Mouse (Mus musculus): ENCODE measurements around the gene Adcy10. TPM values are rescaled to one million over a fixed set of nuclear protein-coding genes. Genes with fewer than 3 reads are reported as not detected.

Gene Adcy10
- polyA plus RNA-seq, 1 experiment, result not detected

GRCm38 (mm10) chr1:165556711-165557110 is 71.7 kb downstream of the Adcy10 start:
- Histone ChIP-seq H3K9ac (ENCODE audit: low read depth, poor library complexity, severe bottlenecking) (no peak overlapping the region), H3K4me3 (ENCODE audit: low read depth, low read length) (no peak overlapping the region), H3K27ac (ENCODE audit: insufficient read depth, low read length) (no peak overlapping the region), H3K27me3 (ENCODE audit: control insufficient read depth, insufficient read depth, low read length, poor library complexity, severe bottlenecking) (no peaks in the 10 kb centered on the region), H3K4me1 (ENCODE audit: control insufficient read depth, insufficient read depth, low read length) (no peaks in the 10 kb centered on the region), H3K9me3 (replicated peaks; ENCODE audit: control insufficient read depth, insufficient read depth, low read length, poor library complexity, severe bottlenecking) (no peaks in the 10 kb centered on the region), H3K36me3 (ENCODE audit: control insufficient read depth, insufficient read depth, low read length, poor library complexity, severe bottlenecking) (no peaks in the 10 kb centered on the region)
- TF ChIP-seq EP300 (IDR thresholded peaks at IDR 0.05; ENCODE audit: insufficient read depth, low read depth, low read length) (no peak), CTCF (IDR thresholded peaks at IDR 0.05; ENCODE audit: low read depth, low read length) (no peak), POLR2A (IDR thresholded peaks at IDR 0.05; ENCODE audit: insufficient read depth, low read length) (no peak)

- no peak overlapping the region for H3K9ac ChIP-seq (ENCODE audit: low read depth, poor library complexity, severe bottlenecking)
- H3K36me3 ChIP-seq (ENCODE audit: control insufficient read depth, insufficient read depth, low read length, poor library complexity, severe bottlenecking), result no peaks in the 10 kb centered on the region
- no peaks in the 10 kb centered on the region for H3K9me3 ChIP-seq (replicated peaks; ENCODE audit: control insufficient read depth, insufficient read depth, low read length, poor library complexity, severe bottlenecking)
- no peak overlapping the region for H3K27ac ChIP-seq (ENCODE audit: insufficient read depth, low read length)
- H3K27me3 ChIP-seq (ENCODE audit: control insufficient read depth, insufficient read depth, low read length, poor library complexity, severe bottlenecking), result no peaks in the 10 kb centered on the region
- no peak overlapping the region for H3K4me3 ChIP-seq (ENCODE audit: low read depth, low read length)
- H3K4me1 ChIP-seq (ENCODE audit: control insufficient read depth, insufficient read depth, low read length), result no peaks in the 10 kb centered on the region
- TF ChIP-seq EP300 (IDR thresholded peaks at IDR 0.05; ENCODE audit: insufficient read depth, low read depth, low read length), result no peak
- TF ChIP-seq POLR2A (IDR thresholded peaks at IDR 0.05; ENCODE audit: insufficient read depth, low read length), result no peak
- no peak for TF ChIP-seq CTCF (IDR thresholded peaks at IDR 0.05; ENCODE audit: low read depth, low read length)
Measured at GRCm38 (mm10) chr1:165559073-165559472, 74.1 kb downstream of the Adcy10 start.

GRCm38 (mm10) chr1:165565283-165565682 is 80.3 kb downstream of the Adcy10 start:
- H3K36me3 ChIP-seq (ENCODE audit: control insufficient read depth, insufficient read depth, low read length, poor library complexity, severe bottlenecking), result no peaks in the 10 kb centered on the region
- no peak overlapping the region for H3K27ac ChIP-seq (ENCODE audit: insufficient read depth, low read length)
- TF ChIP-seq CTCF (IDR thresholded peaks at IDR 0.05; ENCODE audit: low read depth, low read length), result no peak
- H3K4me1 ChIP-seq (ENCODE audit: control insufficient read depth, insufficient read depth, low read length), result no peaks in the 10 kb centered on the region
- H3K27me3 ChIP-seq (ENCODE audit: control insufficient read depth, insufficient read depth, low read length, poor library complexity, severe bottlenecking), result no peaks in the 10 kb centered on the region
- no peak overlapping the region for H3K4me3 ChIP-seq (ENCODE audit: low read depth, low read length)
- H3K9me3 ChIP-seq (replicated peaks; ENCODE audit: control insufficient read depth, insufficient read depth, low read length, poor library complexity, severe bottlenecking), result no peaks in the 10 kb centered on the region
- H3K9ac ChIP-seq (ENCODE audit: low read depth, poor library complexity, severe bottlenecking), result no peak overlapping the region

GRCm38 (mm10) chr1:165567466-165567865 is 82.5 kb downstream of the Adcy10 start:
- Histone ChIP-seq H3K9me3 (replicated peaks; ENCODE audit: control insufficient read depth, insufficient read depth, low read length, poor library complexity, severe bottlenecking) (no peaks in the 10 kb centered on the region), H3K27me3 (ENCODE audit: control insufficient read depth, insufficient read depth, low read length, poor library complexity, severe bottlenecking) (no peaks in the 10 kb centered on the region), H3K36me3 (ENCODE audit: control insufficient read depth, insufficient read depth, low read length, poor library complexity, severe bottlenecking) (no peaks in the 10 kb centered on the region), H3K9ac (ENCODE audit: low read depth, poor library complexity, severe bottlenecking) (no peak overlapping the region), H3K27ac (ENCODE audit: insufficient read depth, low read length) (no peak overlapping the region), H3K4me3 (ENCODE audit: low read depth, low read length) (no peak overlapping the region), H3K4me1 (ENCODE audit: control insufficient read depth, insufficient read depth, low read length) (no peaks in the 10 kb centered on the region)
- TF ChIP-seq EP300 (IDR thresholded peaks at IDR 0.05; ENCODE audit: insufficient read depth, low read depth, low read length), result no peak
- no peak for TF ChIP-seq CTCF (IDR thresholded peaks at IDR 0.05; ENCODE audit: low read depth, low read length)
- no peak for TF ChIP-seq POLR2A (IDR thresholded peaks at IDR 0.05; ENCODE audit: insufficient read depth, low read length)

- Histone ChIP-seq H3K36me3 (ENCODE audit: control insufficient read depth, insufficient read depth, low read length, poor library complexity, severe bottlenecking) (no peaks in the 10 kb centered on the region), H3K9me3 (replicated peaks; ENCODE audit: control insufficient read depth, insufficient read depth, low read length, poor library complexity, severe bottlenecking) (no peaks in the 10 kb centered on the region), H3K4me3 (ENCODE audit: low read depth, low read length) (no peak overlapping the region), H3K27ac (ENCODE audit: insufficient read depth, low read length) (no peak overlapping the region), H3K4me1 (ENCODE audit: control insufficient read depth, insufficient read depth, low read length) (no peaks in the 10 kb centered on the region), H3K9ac (ENCODE audit: low read depth, poor library complexity, severe bottlenecking) (no peak overlapping the region), H3K27me3 (ENCODE audit: control insufficient read depth, insufficient read depth, low read length, poor library complexity, severe bottlenecking) (no peaks in the 10 kb centered on the region)
- TF ChIP-seq EP300 (IDR thresholded peaks at IDR 0.05; ENCODE audit: insufficient read depth, low read depth, low read length), result no peak
- no peak for TF ChIP-seq CTCF (IDR thresholded peaks at IDR 0.05; ENCODE audit: low read depth, low read length)
- TF ChIP-seq POLR2A (IDR thresholded peaks at IDR 0.05; ENCODE audit: insufficient read depth, low read length), result no peak
Measured at GRCm38 (mm10) chr1:165576005-165576404, 91.0 kb downstream of the Adcy10 start.

DNA sequence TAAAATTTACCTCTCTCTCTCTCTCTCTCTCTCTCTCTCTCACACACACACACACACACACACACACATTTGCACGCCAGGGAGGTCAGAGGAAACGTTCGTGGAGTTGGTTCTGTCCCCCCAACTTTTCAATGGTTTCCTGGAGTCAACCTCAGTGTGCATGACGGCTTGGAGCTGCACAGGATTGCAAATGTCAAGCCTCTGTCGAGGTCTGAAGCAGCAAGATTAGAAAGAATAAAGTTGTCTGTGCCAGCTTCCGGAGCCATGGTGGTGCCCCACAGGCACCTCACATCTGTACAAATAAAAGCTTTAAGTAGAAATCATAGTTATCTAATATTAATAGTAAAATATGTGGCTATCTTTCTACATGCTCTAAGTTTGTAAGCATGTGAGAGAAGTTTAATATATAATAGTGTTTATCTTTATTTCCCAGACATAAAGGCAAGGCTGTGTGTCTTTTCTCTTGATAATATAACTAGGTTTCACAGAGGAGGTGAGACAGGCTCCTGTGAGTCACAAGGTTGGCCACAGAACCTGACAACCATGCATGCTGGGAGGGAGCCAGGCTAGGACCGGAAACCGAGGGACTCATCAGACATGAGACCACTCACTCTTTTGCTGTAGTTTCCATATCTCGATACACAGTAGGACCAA is 91.6 kb downstream of the Adcy10 start:
- no peak overlapping the region for H3K4me3 ChIP-seq (ENCODE audit: low read depth, low read length)
- TF ChIP-seq CTCF (IDR thresholded peaks at IDR 0.05; ENCODE audit: low read depth, low read length), result no peak
- no peak for TF ChIP-seq POLR2A (IDR thresholded peaks at IDR 0.05; ENCODE audit: insufficient read depth, low read length)
- TF ChIP-seq EP300 (IDR thresholded peaks at IDR 0.05; ENCODE audit: insufficient read depth, low read depth, low read length), result no peak
- no peaks in the 10 kb centered on the region for H3K27me3 ChIP-seq (ENCODE audit: control insufficient read depth, insufficient read depth, low read length, poor library complexity, severe bottlenecking)
- H3K4me1 ChIP-seq (ENCODE audit: control insufficient read depth, insufficient read depth, low read length), result peaks cover 1% of the 10 kb centered on the region
- no peak overlapping the region for H3K9ac ChIP-seq (ENCODE audit: low read depth, poor library complexity, severe bottlenecking)
- no peaks in the 10 kb centered on the region for H3K36me3 ChIP-seq (ENCODE audit: control insufficient read depth, insufficient read depth, low read length, poor library complexity, severe bottlenecking)
- H3K27ac ChIP-seq (ENCODE audit: insufficient read depth, low read length), result no peak overlapping the region
- H3K9me3 ChIP-seq (replicated peaks; ENCODE audit: control insufficient read depth, insufficient read depth, low read length, poor library complexity, severe bottlenecking), result no peaks in the 10 kb centered on the region
